Mouse (Mus musculus): ENCODE measurements around the gene R3hcc1l. TPM values are rescaled to one million over a fixed set of nuclear protein-coding genes. Genes with fewer than 3 reads are reported as not detected.

R3hcc1l gene
- polyA plus RNA-seq, 2 experiments: 7.8 to 12.2 TPM

GRCm38 (mm10) chr19:42539414-42540189, 21.0 kb downstream of the R3hcc1l start:
- H3K4me1 ChIP-seq (replicated peaks; ENCODE audit: control insufficient read depth in 2 of 2, insufficient read depth in 2 of 2, low read length in 1 of 2): peaks cover 2 to 9% of the 10 kb centered on the region in 2 experiments
- 49% methylated on average over 7 of the region's 7 CpGs for WGBS (ENCODE audit: insufficient replicate concordance)
- TF ChIP-seq EP300 (IDR thresholded peaks at IDR 0.05; ENCODE audit: low read depth) (no peak), CTCF (IDR thresholded peaks at IDR 0.05; ENCODE audit: low read depth) (no peak)
- H3K9ac ChIP-seq (replicated peaks): no peak overlapping the region
- H3K4me2 ChIP-seq (ENCODE audit: low read depth): no peak overlapping the region
- H3K27me3 ChIP-seq (ENCODE audit: control insufficient read depth, insufficient read depth, low read length): no peaks in the 10 kb centered on the region
- no peak overlapping the region for H3K27ac ChIP-seq
- H3K36me3 ChIP-seq (replicated peaks; ENCODE audit: control insufficient read depth, insufficient read depth, low read depth): no peaks in the 10 kb centered on the region
- no peak overlapping the region for H3K4me3 ChIP-seq (ENCODE audit: insufficient read depth in 1 of 2, low read depth in 2 of 2, low read length in 2 of 2)
- H3K9me3 ChIP-seq (ENCODE audit: control insufficient read depth, low read length): no peaks in the 10 kb centered on the region
- ATAC-seq (ENCODE audit: insufficient read depth): no peak
- no peak for DNase-seq (ENCODE audit: low read depth in 3 of 3, low spot score in 3 of 3)

DNA sequence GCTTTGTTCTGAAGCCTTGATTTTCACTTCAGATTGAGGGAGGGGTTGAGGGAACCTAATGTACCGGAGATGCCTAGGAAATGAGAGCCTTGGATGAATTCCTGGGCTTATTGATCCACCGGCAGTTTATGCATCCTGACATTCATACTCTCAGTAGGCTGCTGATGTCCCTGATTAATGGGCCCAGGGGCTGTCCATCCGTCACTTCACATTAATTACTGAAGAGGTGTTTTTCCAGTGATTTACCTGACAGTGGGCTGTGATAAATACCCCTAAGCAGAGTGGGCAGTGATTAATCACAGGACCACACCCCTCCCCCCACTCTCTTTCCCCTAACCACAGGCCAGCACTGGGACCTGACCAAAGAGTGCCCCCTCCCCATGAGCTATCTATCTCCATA, 22.1 kb downstream of the R3hcc1l start:
- H3K4me1 ChIP-seq (replicated peaks; ENCODE audit: control insufficient read depth in 2 of 2, insufficient read depth in 2 of 2, low read length in 1 of 2): peaks cover 2 to 6% of the 10 kb centered on the region in 2 experiments
- H3K36me3 ChIP-seq (replicated peaks; ENCODE audit: control insufficient read depth, insufficient read depth, low read depth): no peaks in the 10 kb centered on the region
- no peak overlapping the region for H3K27ac ChIP-seq
- H3K27me3 ChIP-seq (ENCODE audit: control insufficient read depth, insufficient read depth, low read length): no peaks in the 10 kb centered on the region
- no peak overlapping the region for H3K4me2 ChIP-seq (ENCODE audit: low read depth)
- H3K4me3 ChIP-seq (ENCODE audit: insufficient read depth in 1 of 2, low read depth in 2 of 2, low read length in 2 of 2): no peak overlapping the region
- no peak for DNase-seq (ENCODE audit: low read depth in 3 of 3, low spot score in 3 of 3)
- no peak for ATAC-seq (ENCODE audit: insufficient read depth)
- no peak overlapping the region for H3K9ac ChIP-seq (replicated peaks)
- WGBS (ENCODE audit: insufficient replicate concordance): 82% methylated on average over 3 of the region's 3 CpGs
- TF ChIP-seq EP300 (IDR thresholded peaks at IDR 0.05; ENCODE audit: low read depth) (no peak), CTCF (IDR thresholded peaks at IDR 0.05; ENCODE audit: low read depth) (no peak)
- no peaks in the 10 kb centered on the region for H3K9me3 ChIP-seq (ENCODE audit: control insufficient read depth, low read length)

DNA sequence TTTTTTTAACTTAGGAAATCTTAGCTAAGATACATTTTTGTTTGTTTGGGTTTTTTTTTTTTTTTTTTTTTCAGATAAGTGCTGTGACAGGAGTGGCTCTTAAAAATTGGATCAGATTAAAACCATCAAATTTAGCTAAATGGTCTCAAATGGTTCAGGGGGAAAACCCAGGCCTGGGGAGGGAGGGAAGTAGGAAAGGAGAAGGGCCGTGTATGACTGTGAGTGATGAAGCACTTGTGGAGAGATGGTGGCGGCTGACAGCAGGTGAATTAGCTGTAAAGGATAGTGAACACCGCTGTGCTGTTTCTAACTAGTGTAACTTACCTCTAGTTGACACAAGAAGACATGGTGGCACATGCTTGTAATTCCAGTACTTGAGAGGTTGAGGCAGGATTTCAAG, 40.1 kb downstream of the R3hcc1l start:
- TF ChIP-seq CTCF (IDR thresholded peaks at IDR 0.05; ENCODE audit: low read depth) (no peak), EP300 (IDR thresholded peaks at IDR 0.05; ENCODE audit: low read depth) (no peak)
- ATAC-seq (ENCODE audit: insufficient read depth) (no peak), DNase-seq (ENCODE audit: low read depth in 3 of 3, low spot score in 3 of 3) (no peak)
- Histone ChIP-seq H3K27ac (no peak overlapping the region), H3K4me3 (ENCODE audit: insufficient read depth in 1 of 2, low read depth in 2 of 2, low read length in 2 of 2) (no peak overlapping the region), H3K36me3 (replicated peaks; ENCODE audit: control insufficient read depth, insufficient read depth, low read depth) (peaks cover 13% of the 10 kb centered on the region), H3K4me1 (replicated peaks; ENCODE audit: control insufficient read depth in 2 of 2, insufficient read depth in 2 of 2, low read length in 1 of 2) (no peaks in the 10 kb centered on the region; a peak in 1 of 4 replicates), H3K4me2 (ENCODE audit: low read depth) (no peak overlapping the region), H3K27me3 (ENCODE audit: control insufficient read depth, insufficient read depth, low read length) (no peaks in the 10 kb centered on the region), H3K9ac (replicated peaks) (no peak overlapping the region), H3K9me3 (ENCODE audit: control insufficient read depth, low read length) (no peaks in the 10 kb centered on the region)
- WGBS (ENCODE audit: insufficient replicate concordance): 71% methylated on average over 3 of the region's 3 CpGs

GRCm38 (mm10) chr19:42561991-42562390, 43.4 kb downstream of the R3hcc1l start:
- no peak overlapping the region for H3K27ac ChIP-seq
- H3K36me3 ChIP-seq (replicated peaks; ENCODE audit: control insufficient read depth, insufficient read depth, low read depth): peaks cover 14% of the 10 kb centered on the region
- H3K4me2 ChIP-seq (ENCODE audit: low read depth): no peak overlapping the region
- H3K4me1 ChIP-seq (replicated peaks; ENCODE audit: control insufficient read depth in 2 of 2, insufficient read depth in 2 of 2, low read length in 1 of 2): no peaks in the 10 kb centered on the region
- no peak for DNase-seq (ENCODE audit: low read depth in 3 of 3, low spot score in 3 of 3)
- H3K9me3 ChIP-seq (ENCODE audit: control insufficient read depth, low read length): no peaks in the 10 kb centered on the region
- no peaks in the 10 kb centered on the region for H3K27me3 ChIP-seq (ENCODE audit: control insufficient read depth, insufficient read depth, low read length)
- no peak for TF ChIP-seq CTCF (IDR thresholded peaks at IDR 0.05; ENCODE audit: low read depth)
- TF ChIP-seq EP300 (IDR thresholded peaks at IDR 0.05; ENCODE audit: low read depth): no peak
- 97% methylated on average over 1 of the region's 1 CpGs for WGBS (ENCODE audit: insufficient replicate concordance)
- ATAC-seq (ENCODE audit: insufficient read depth): no peak
- H3K9ac ChIP-seq (replicated peaks): no peak overlapping the region
- H3K4me3 ChIP-seq (ENCODE audit: insufficient read depth in 1 of 2, low read depth in 2 of 2, low read length in 2 of 2): no peak overlapping the region

- TF ChIP-seq CTCF (IDR thresholded peaks at IDR 0.05; ENCODE audit: low read depth) (no peak), EP300 (IDR thresholded peaks at IDR 0.05; ENCODE audit: low read depth) (no peak)
- Histone ChIP-seq H3K27ac (no peak overlapping the region), H3K27me3 (ENCODE audit: control insufficient read depth, insufficient read depth, low read length) (no peaks in the 10 kb centered on the region), H3K4me2 (ENCODE audit: low read depth) (no peak overlapping the region), H3K9ac (replicated peaks) (no peak overlapping the region), H3K4me3 (ENCODE audit: insufficient read depth in 1 of 2, low read depth in 2 of 2, low read length in 2 of 2) (no peak overlapping the region), H3K9me3 (ENCODE audit: control insufficient read depth, low read length) (no peaks in the 10 kb centered on the region), H3K4me1 (replicated peaks; ENCODE audit: control insufficient read depth in 2 of 2, insufficient read depth in 2 of 2, low read length in 1 of 2) (no peaks in the 10 kb centered on the region), H3K36me3 (replicated peaks; ENCODE audit: control insufficient read depth, insufficient read depth, low read depth) (peaks cover 14% of the 10 kb centered on the region)
- WGBS (ENCODE audit: insufficient replicate concordance): 92% methylated on average over 3 of the region's 3 CpGs
- DNase-seq (ENCODE audit: low read depth in 3 of 3, low spot score in 3 of 3) (no peak), ATAC-seq (ENCODE audit: insufficient read depth) (no peak)
These were observed 44.4 kb downstream of the R3hcc1l start for GRCm38 (mm10) chr19:42562981-42563380.

Data from liver, embryonic 14.5 days (tissue).